Mouse (Mus musculus): Measurements from ENCODE around the gene Slc22a15. TPM values are rescaled to one million over a fixed set of nuclear protein-coding genes. Genes with fewer than 3 reads are reported as not detected.
"Not testable (repeated sequence)": the region's sequence is repeated elsewhere in the genome, so short reads cannot be mapped to it uniquely, and the experiment has no call there.

The Slc22a15 gene
- polyA plus RNA-seq, 1 experiment from 2014 or later: 4.5 TPM

DNA sequence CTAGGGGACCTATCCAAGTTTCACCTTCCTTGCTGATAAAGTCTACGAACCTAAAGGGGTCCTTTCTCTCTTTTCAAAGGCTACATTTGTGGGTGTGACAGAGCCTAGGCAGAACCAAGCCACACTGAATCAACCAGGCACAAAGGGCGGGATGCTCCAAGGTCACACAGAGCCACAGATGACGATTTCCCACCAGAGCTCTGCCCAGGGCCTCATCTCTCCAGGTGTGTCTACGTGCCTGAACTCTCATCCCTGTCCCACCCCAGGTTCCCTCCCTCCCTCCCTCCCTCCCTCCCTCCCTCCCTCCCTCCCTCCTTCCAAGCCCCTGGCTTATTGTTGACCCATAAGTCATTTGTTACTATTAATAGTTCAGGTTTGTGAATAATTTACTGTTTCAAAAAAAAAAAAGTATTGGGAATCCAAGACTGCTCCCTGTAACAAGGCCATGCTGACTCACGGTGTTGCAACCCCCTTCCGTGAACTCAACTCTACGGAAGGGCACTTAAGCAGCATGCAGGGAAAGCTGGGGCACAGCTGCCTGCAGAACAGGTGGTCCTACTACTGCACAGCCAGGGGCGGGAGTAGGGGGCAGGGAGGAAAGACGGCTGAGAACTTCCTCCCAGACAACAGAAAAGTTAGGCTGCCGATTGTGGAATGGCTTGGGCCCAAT, 92.9 kb downstream of the Slc22a15 start:
- Histone ChIP-seq H3K4me3 (ENCODE audit: low read depth, low read length) (no peak overlapping the region), H3K27me3 (replicated peaks; ENCODE audit: insufficient read depth, low read length) (no peaks in the 10 kb centered on the region), H3K36me3 (ENCODE audit: insufficient read depth, low read length) (no peaks in the 10 kb centered on the region), H3K9me3 (ENCODE audit: low read length) (no peaks in the 10 kb centered on the region), H3K4me2 (replicated peaks; ENCODE audit: low read depth, low read length) (no peak overlapping the region), H3K9ac (replicated peaks; ENCODE audit: low read depth) (no peak overlapping the region), H3K27ac (ENCODE audit: low read length) (no peak overlapping the region), H3K4me1 (ENCODE audit: insufficient read depth, low read depth, low read length) (no peaks in the 10 kb centered on the region)
- peak; percentile 83 for DNase-seq (ENCODE audit: low spot score)
- WGBS: 28% methylated on average over 10 of the region's 10 CpGs
- peak; percentile 49; the same call in 1 of the 2 replicates for TF ChIP-seq EP300 (IDR thresholded peaks at IDR 0.05)
- no peak for TF ChIP-seq CTCF (IDR thresholded peaks at IDR 0.05)
- ATAC-seq: peak; percentile 65

DNA sequence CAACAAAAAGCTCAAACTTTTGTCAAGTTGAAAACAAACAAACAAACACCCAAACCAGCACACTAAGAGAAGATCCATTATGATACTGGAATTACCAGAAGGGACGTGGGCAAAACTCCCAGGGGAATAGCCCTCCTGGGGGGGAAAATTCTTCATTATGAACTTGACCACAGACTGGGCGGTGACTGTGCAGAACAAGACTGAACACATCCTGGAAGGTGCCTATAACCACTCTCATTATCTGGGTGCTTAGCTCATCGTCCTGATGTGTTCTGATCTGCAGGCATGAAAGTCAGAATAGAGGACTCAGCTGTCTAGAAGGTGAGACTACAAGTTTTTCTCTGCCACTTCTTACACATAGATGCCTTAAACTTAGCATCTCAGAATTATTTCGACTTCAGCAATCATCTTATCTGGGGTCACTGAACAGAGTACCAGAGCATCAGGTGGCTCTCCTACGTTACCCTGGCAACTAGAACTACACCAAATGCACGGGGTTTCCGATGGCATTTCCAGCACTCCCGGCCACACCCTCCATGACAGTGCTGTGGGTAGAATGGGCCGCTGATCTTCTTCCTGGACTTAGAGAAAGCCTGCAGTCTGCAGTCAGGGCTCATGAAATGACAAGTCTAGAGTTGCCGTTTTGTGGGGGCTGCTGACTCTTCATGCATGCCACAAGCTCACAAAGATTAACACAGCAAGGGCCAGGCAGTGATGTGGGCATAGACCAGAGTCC, 94.2 kb downstream of the Slc22a15 start:
- WGBS: 70% methylated on average over 10 of the region's 10 CpGs
- no peak for ATAC-seq

DNA sequence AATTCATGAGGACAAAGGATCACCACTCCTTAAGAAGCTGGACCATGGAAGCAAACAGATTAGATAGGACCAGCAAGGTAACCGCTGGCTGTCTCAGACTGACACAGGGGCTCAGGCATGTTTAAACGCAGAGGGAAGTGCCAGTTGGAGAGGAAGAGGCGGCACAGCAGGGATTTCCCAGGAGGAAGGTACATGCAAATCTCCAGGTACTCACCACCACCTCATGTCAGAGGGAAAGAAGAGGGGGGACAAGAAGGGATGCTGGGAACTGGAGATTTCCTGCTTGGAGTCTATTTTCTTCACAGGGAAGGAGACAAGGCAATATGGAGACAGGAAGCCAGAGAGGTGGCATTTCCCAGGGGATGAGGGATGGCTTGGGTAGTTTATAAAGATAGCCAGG, 95.7 kb downstream of the Slc22a15 start:
- Histone ChIP-seq H3K4me2 (replicated peaks; ENCODE audit: low read depth, low read length) (no peak overlapping the region), H3K27ac (ENCODE audit: low read length) (no peak overlapping the region), H3K36me3 (ENCODE audit: insufficient read depth, low read length) (no peaks in the 10 kb centered on the region), H3K9ac (replicated peaks; ENCODE audit: low read depth) (no peak overlapping the region), H3K4me3 (ENCODE audit: low read depth, low read length) (no peak overlapping the region), H3K9me3 (ENCODE audit: low read length) (no peaks in the 10 kb centered on the region), H3K4me1 (ENCODE audit: insufficient read depth, low read depth, low read length) (no peaks in the 10 kb centered on the region), H3K27me3 (replicated peaks; ENCODE audit: insufficient read depth, low read length) (no peaks in the 10 kb centered on the region)
- no peak for TF ChIP-seq EP300 (IDR thresholded peaks at IDR 0.05)
- TF ChIP-seq CTCF (IDR thresholded peaks at IDR 0.05): no peak
- peak; percentile 32 for ATAC-seq
- 43% methylated on average over 3 of the region's 3 CpGs for WGBS
- no peak for DNase-seq (ENCODE audit: low spot score)

More for the DNA sequence above, 94.2 kb downstream of the Slc22a15 start:
- no peak overlapping the region for H3K4me3 ChIP-seq (ENCODE audit: low read depth, low read length)
- H3K9ac ChIP-seq (replicated peaks; ENCODE audit: low read depth): no peak overlapping the region
- no peak for TF ChIP-seq EP300 (IDR thresholded peaks at IDR 0.05)
- no peak for TF ChIP-seq CTCF (IDR thresholded peaks at IDR 0.05)
- no peaks in the 10 kb centered on the region for H3K9me3 ChIP-seq (ENCODE audit: low read length)
- no peaks in the 10 kb centered on the region for H3K4me1 ChIP-seq (ENCODE audit: insufficient read depth, low read depth, low read length)
- DNase-seq (ENCODE audit: low spot score): no peak
- no peak overlapping the region for H3K27ac ChIP-seq (ENCODE audit: low read length)
- no peaks in the 10 kb centered on the region for H3K36me3 ChIP-seq (ENCODE audit: insufficient read depth, low read length)
- H3K27me3 ChIP-seq (replicated peaks; ENCODE audit: insufficient read depth, low read length): no peaks in the 10 kb centered on the region
- no peak overlapping the region for H3K4me2 ChIP-seq (replicated peaks; ENCODE audit: low read depth, low read length)

DNA sequence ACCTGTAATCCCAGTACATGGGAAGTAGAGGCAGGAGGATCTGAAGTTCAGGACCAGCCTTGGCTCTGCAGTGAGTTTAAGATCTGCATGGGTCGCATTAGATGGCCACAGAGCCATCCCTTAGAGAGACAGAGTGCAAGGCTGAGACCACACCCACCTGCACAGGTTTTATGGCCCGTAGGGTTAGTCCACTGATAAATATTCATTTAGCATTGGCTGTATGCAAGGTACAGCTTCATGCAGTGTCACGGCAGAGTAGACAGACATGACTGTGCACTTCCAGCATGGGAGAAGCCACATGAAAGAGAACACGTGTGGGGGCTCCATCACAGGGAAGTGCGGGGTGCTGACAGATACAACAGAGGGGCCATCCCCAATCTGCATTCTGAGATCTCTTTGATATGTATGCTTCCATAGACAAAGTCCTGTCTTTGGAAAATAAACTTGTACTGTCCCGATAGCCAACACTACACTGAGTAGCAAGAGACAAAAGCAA, 97.0 kb downstream of the Slc22a15 start:
- Histone ChIP-seq H3K4me2 (replicated peaks; ENCODE audit: low read depth, low read length) (no peak overlapping the region), H3K36me3 (ENCODE audit: insufficient read depth, low read length) (no peaks in the 10 kb centered on the region), H3K4me1 (ENCODE audit: insufficient read depth, low read depth, low read length) (no peaks in the 10 kb centered on the region), H3K9ac (replicated peaks; ENCODE audit: low read depth) (no peak overlapping the region), H3K27me3 (replicated peaks; ENCODE audit: insufficient read depth, low read length) (no peaks in the 10 kb centered on the region), H3K9me3 (ENCODE audit: low read length) (no peaks in the 10 kb centered on the region), H3K27ac (ENCODE audit: low read length) (no peak overlapping the region), H3K4me3 (ENCODE audit: low read depth, low read length) (no peak overlapping the region)
- TF ChIP-seq CTCF (IDR thresholded peaks at IDR 0.05) (no peak), EP300 (IDR thresholded peaks at IDR 0.05) (no peak)
- no peak for ATAC-seq
- WGBS: 84% methylated on average over 6 of the region's 6 CpGs
- DNase-seq (ENCODE audit: low spot score): no peak

DNA sequence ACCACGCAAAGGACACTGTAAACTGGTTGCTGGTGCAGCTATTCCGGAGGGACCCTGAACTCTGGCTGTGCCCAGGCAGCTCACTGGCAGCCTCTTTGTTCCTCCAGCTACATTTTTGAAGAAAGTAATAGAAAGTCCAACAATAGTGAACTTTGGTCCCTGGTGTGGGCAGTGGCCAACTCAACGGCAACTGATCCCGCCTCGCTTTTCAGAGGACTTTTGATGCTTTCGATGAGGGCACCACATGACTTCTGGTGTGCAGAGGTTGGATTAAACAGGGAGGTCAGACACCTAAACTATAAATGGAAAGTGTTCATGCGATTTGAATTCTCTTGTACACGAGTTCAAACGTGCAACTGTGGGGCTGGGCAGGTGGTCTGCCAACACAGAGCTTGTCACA, 99.9 kb downstream of the Slc22a15 start:
- 82% methylated on average over 9 of the region's 9 CpGs for WGBS
- ATAC-seq: no peak

DNA sequence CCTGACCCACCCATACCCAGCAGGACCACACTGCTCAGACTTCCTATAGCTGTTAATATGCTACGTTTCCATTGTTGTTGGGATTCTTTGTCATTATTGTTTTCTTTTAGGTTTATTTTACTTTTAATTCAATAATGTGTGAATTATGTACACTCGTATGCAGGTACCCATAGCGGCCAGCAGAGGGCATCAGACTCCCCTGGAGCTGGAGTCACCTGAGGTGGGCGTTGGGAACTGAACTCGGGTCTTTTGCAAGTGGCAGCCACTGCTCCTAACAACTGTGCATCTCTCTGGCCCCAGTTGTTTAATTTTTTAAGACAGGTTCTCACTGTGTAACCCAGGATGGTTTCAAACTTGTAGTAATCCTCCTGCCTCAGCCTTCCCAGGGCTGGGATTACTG, 102.2 kb downstream of the Slc22a15 start:
- ATAC-seq: no peak
- Histone ChIP-seq H3K27me3 (replicated peaks; ENCODE audit: insufficient read depth, low read length) (no peaks in the 10 kb centered on the region), H3K4me3 (ENCODE audit: low read depth, low read length) (no peak overlapping the region), H3K4me2 (replicated peaks; ENCODE audit: low read depth, low read length) (no peak overlapping the region), H3K36me3 (ENCODE audit: insufficient read depth, low read length) (no peaks in the 10 kb centered on the region), H3K27ac (ENCODE audit: low read length) (no peak overlapping the region), H3K9me3 (ENCODE audit: low read length) (no peaks in the 10 kb centered on the region), H3K9ac (replicated peaks; ENCODE audit: low read depth) (no peak overlapping the region), H3K4me1 (ENCODE audit: insufficient read depth, low read depth, low read length) (no peaks in the 10 kb centered on the region)
- 82% methylated on average over 5 of the region's 5 CpGs for WGBS
- TF ChIP-seq CTCF (IDR thresholded peaks at IDR 0.05): peak; percentile 45
- TF ChIP-seq EP300 (IDR thresholded peaks at IDR 0.05): no peak
- no peak for DNase-seq (ENCODE audit: low spot score)

More for the DNA sequence above, 99.9 kb downstream of the Slc22a15 start:
- no peak overlapping the region for H3K4me2 ChIP-seq (replicated peaks; ENCODE audit: low read depth, low read length)
- no peak overlapping the region for H3K27ac ChIP-seq (ENCODE audit: low read length)
- H3K9me3 ChIP-seq (ENCODE audit: low read length): no peaks in the 10 kb centered on the region
- H3K27me3 ChIP-seq (replicated peaks; ENCODE audit: insufficient read depth, low read length): no peaks in the 10 kb centered on the region
- no peak overlapping the region for H3K4me3 ChIP-seq (ENCODE audit: low read depth, low read length)
- no peak overlapping the region for H3K9ac ChIP-seq (replicated peaks; ENCODE audit: low read depth)
- no peaks in the 10 kb centered on the region for H3K36me3 ChIP-seq (ENCODE audit: insufficient read depth, low read length)
- no peak for DNase-seq (ENCODE audit: low spot score)
- TF ChIP-seq EP300 (IDR thresholded peaks at IDR 0.05) (no peak), CTCF (IDR thresholded peaks at IDR 0.05) (no peak)
- no peaks in the 10 kb centered on the region for H3K4me1 ChIP-seq (ENCODE audit: insufficient read depth, low read depth, low read length)

DNA sequence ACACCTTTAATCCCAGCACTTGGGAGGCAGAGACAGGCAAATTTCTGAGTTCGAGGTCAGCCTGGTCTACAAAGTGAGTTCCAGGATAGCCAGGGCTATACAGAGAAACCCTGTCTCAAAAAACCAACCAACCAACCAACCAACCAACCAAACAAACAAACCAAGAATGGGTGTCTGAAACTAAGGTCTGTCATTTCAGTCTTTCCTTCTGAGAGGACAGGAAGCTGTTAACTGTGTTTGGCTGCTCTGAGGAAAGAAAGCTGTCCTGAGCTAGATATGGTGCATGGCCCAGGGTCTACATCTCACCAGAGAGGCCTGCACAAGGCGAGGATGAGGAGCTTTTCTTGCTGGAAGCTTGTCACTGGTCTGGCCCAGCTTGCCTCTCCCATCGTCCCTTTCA, 103.5 kb downstream of the Slc22a15 start:
- 83% methylated on average over 3 of the region's 3 CpGs for WGBS
- not testable (repeated sequence) for H3K27me3 ChIP-seq (replicated peaks; ENCODE audit: insufficient read depth, low read length); H3K27ac ChIP-seq (ENCODE audit: low read length); H3K4me2 ChIP-seq (replicated peaks; ENCODE audit: low read depth, low read length); H3K4me3 ChIP-seq (ENCODE audit: low read depth, low read length); ATAC-seq; H3K36me3 ChIP-seq (ENCODE audit: insufficient read depth, low read length); H3K9ac ChIP-seq (replicated peaks; ENCODE audit: low read depth); H3K9me3 ChIP-seq (ENCODE audit: low read length); H3K4me1 ChIP-seq (ENCODE audit: insufficient read depth, low read depth, low read length); DNase-seq (ENCODE audit: low spot score)
